9 mouse cellular contexts compared by ENCODE assay signal in genomic region chr3:51673408-51674086, GRCm38 (mm10). TPM values are rescaled to one million over a fixed set of nuclear protein-coding genes. Genes with fewer than 3 reads are reported as not detected.
DNase-seq lines count a peak whose midpoint lies in the region; ATAC-seq and TF ChIP-seq lines count a peak whose summit lies in the region.
"Had no signal": no experiment of that assay in that cellular context is flagged by ENCODE, and none has a peak within 500 bp of the region (broad histone marks: within the 10 kb centered on the region; RNA-seq: fewer than 3 reads in every experiment).

No protein-coding gene starts in this region.

- H3K9ac ChIP-seq in heart, adult 2 months (ENCODE audit: low read depth, low read length), result no peak overlapping the region
- H3K9ac ChIP-seq in liver, embryonic 13.5 days, result no peak overlapping the region; the same call in 1 of the 2 replicates
- H3K9ac ChIP-seq: midbrain, embryonic 12.5 days had no signal

- no peak for TF ChIP-seq POLR2A in heart, adult 2 months (IDR thresholded peaks at IDR 0.05; ENCODE audit: insufficient read depth, low read depth, low read length)

- 63% methylated on average over 21 of the region's 21 CpGs for WGBS in heart, adult 2 months
- 60% methylated on average over 21 of the region's 21 CpGs for WGBS in liver, embryonic 13.5 days (ENCODE audit: insufficient replicate concordance)

- ATAC-seq in G1E (ENCODE audit: extremely low read depth, insufficient number of reproducible peaks, low FRiP score, poor library complexity, severe bottlenecking), result peak; percentile 26
- no peak for ATAC-seq in liver, embryonic 13.5 days (ENCODE audit: low read depth)
- no peak for ATAC-seq in erythroid progenitor cell, adult 5-6 weeks (replicated peaks; ENCODE audit: low FRiP score, poor library complexity, severe bottlenecking)

- no peak overlapping the region for H3K27ac ChIP-seq in heart, adult 2 months
- H3K27ac ChIP-seq in liver, embryonic 13.5 days, result peak overlapping the region; percentile 93
- H3K27ac ChIP-seq: midbrain, embryonic 12.5 days had no signal

- H3K4me2 ChIP-seq in liver, embryonic 13.5 days, result 0 out of 2 replicates have a peak overlapping the region, but pooled peaks have one; percentile 3
- H3K4me2 ChIP-seq: midbrain, embryonic 12.5 days had no signal

- DNase-seq in A20 (ENCODE audit: low read depth, low spot score), result peak; percentile 60
- peak; percentile 58 for DNase-seq in G1E (ENCODE audit: low spot score)
- DNase-seq in cerebellum, postnatal 10 days, result peak; percentile 69 to 71
- DNase-seq in heart, adult 2 months, result peak; percentile 48 to 59
- peak; percentile 71 for DNase-seq in kidney, adult 18-20 months
- no peak for DNase-seq in liver, embryonic 13.5 days
- peak; percentile 38 to 42 for DNase-seq in right cerebral cortex, adult 2 months (ENCODE audit: low spot score in 2 of 2)

- TF ChIP-seq EP300 in heart, adult 2 months (IDR thresholded peaks at IDR 0.05; ENCODE audit: insufficient read depth, low read depth, low read length), result no peak

- intact Hi-C loops in heart, adult 2 months (cut with DNase I), result loop anchor here (5.0 kb wide), 1 partner anchor 161 kb away; no protein-coding TSS in a partner anchor

- H3K27me3 ChIP-seq in G1E (ENCODE audit: insufficient read depth, low read length), result no peaks in the 10 kb centered on the region
- no peaks in the 10 kb centered on the region for H3K27me3 ChIP-seq in heart, adult 2 months (ENCODE audit: control insufficient read depth, insufficient read depth, low read length)
- peaks cover 14% of the 10 kb centered on the region for H3K27me3 ChIP-seq in liver, embryonic 13.5 days
- H3K27me3 ChIP-seq: midbrain, embryonic 12.5 days had no signal

- H3K79me2 ChIP-seq in heart, adult 2 months (replicated peaks; ENCODE audit: control insufficient read depth, insufficient read depth, low read length), result no peaks in the 10 kb centered on the region

- no peaks in the 10 kb centered on the region for H3K9me3 ChIP-seq in G1E (replicated peaks)
- no peaks in the 10 kb centered on the region for H3K9me3 ChIP-seq in liver, embryonic 13.5 days (replicated peaks)
- H3K9me3 ChIP-seq: midbrain, embryonic 12.5 days had no signal

- H3K4me3 ChIP-seq in G1E (ENCODE audit: low read depth, low read length), result peak overlapping the region; percentile 68
- no peak overlapping the region for H3K4me3 ChIP-seq in heart, adult 2 months
- no peak overlapping the region for H3K4me3 ChIP-seq in liver, embryonic 13.5 days (replicated peaks)
- H3K4me3 ChIP-seq: midbrain, embryonic 12.5 days had no signal

- H3K4me1 ChIP-seq in G1E (ENCODE audit: insufficient read depth, low read depth, low read length), result peaks cover 67% of the 10 kb centered on the region
- no peaks in the 10 kb centered on the region for H3K4me1 ChIP-seq in heart, adult 2 months (ENCODE audit: control insufficient read depth, insufficient read depth, low read length)
- peaks cover 56% of the 10 kb centered on the region for H3K4me1 ChIP-seq in liver, embryonic 13.5 days (replicated peaks)
- H3K4me1 ChIP-seq: midbrain, embryonic 12.5 days had no signal

- peak; percentile 49 for TF ChIP-seq CTCF in G1E (IDR thresholded peaks at IDR 0.05; ENCODE audit: low read depth, low read length)
- peak; percentile 73 for TF ChIP-seq CTCF in heart, adult 2 months (IDR thresholded peaks at IDR 0.05)

- H3K36me3 ChIP-seq in G1E (replicated peaks), result no peaks in the 10 kb centered on the region
- H3K36me3 ChIP-seq in heart, adult 2 months (ENCODE audit: control insufficient read depth, insufficient read depth, low read length), result no peaks in the 10 kb centered on the region
- no peaks in the 10 kb centered on the region for H3K36me3 ChIP-seq in liver, embryonic 13.5 days
- H3K36me3 ChIP-seq: midbrain, embryonic 12.5 days had no signal

RNA-seq across cellular contexts. Expression of gene Mgst2, which starts 13.4 kb away (rescaled TPM):
- total RNA-seq in G1E (2014; fragmentation: Nextera tagmentation) (2.4 and 6.3 TPM in 2 replicates), G1E (2017) (0.11 and 0.99 TPM in 2 replicates)
- polyA plus RNA-seq in G1E (2012), result 0.28 and 0.32 TPM in 2 replicates
- under 1 TPM; 0.43 to 0.60 TPM for total RNA-seq in heart, adult 2 months (2021)
- 0.06 and 1.4 TPM in 2 replicates for polyA plus RNA-seq in heart, adult 2 months (2012; rRNA removed)
- polyA plus RNA-seq in liver, embryonic 13.5 days (2015; fragmentation: Nextera tagmentation; extraction: Ambion mirVana), result 16.5 and 18.8 TPM in 2 replicates
- 19.3 and 31.0 TPM in 2 replicates for total RNA-seq in erythroid progenitor cell, adult 5-6 weeks (2015; ENCODE audit: low replicate concordance)
- 14.5 and 33.0 TPM in 2 replicates for total RNA-seq in erythroid progenitor cell, adult 5-6 weeks (2017; ENCODE audit: low replicate concordance)
